Mouse (Mus musculus): ENCODE measurements around the gene Tapbpl.

DNA sequence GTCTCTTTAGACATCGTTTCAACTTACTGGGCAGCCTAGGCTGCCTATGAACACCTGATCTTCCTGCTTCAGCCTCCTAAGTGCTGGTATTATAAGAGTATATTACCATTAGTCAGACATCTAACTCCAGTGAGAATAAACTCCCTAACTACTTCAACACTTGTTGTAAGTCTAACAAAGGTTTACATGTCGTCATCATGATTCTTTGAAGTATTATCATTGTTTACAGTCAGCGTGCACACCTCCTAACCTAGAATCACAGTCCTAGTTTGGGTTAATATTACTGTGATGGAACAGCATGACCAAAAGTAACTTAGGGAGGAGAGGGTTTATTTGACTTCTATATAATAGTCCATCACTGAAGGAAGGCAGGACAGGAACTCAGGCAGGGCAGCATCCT, 35.8 kb upstream of the Tapbpl start:
- TF ChIP-seq CTCF (IDR thresholded peaks at IDR 0.05; ENCODE audit: extremely low read depth, insufficient read length, insufficient replicate concordance, low read depth, low read length), result no peak
- TF ChIP-seq POLR2A (IDR thresholded peaks at IDR 0.05; ENCODE audit: low read depth, low read length), result no peak
